11 mouse cellular contexts compared by ENCODE assay signal in genomic region chr1:133713009-133713370, GRCm38 (mm10). TPM values are rescaled to one million over a fixed set of nuclear protein-coding genes. Genes with fewer than 3 reads are reported as not detected.
A peak's percentile ranks its signal among the peaks of the same experiment; 100 is the strongest.
DNase-seq lines count a peak whose midpoint lies in the region; ATAC-seq and TF ChIP-seq lines count a peak whose summit lies in the region.
"Had no signal": no experiment of that assay in that cellular context is flagged by ENCODE, and none has a peak within 500 bp of the region (broad histone marks: within the 10 kb centered on the region; RNA-seq: fewer than 3 reads in every experiment).

No protein-coding gene starts in this region.

- H3K9ac ChIP-seq in CH12.LX (ENCODE audit: insufficient read depth, low read depth): no peak overlapping the region
- no peak overlapping the region for H3K9ac ChIP-seq in limb, embryonic 12.5 days (replicated peaks)

- no peaks in the 10 kb centered on the region for H3K79me2 ChIP-seq in CH12.LX (replicated peaks; ENCODE audit: control insufficient read depth, extremely low read depth, insufficient read depth, poor library complexity, severe bottlenecking)

- no peaks in the 10 kb centered on the region for H3K27me3 ChIP-seq in CH12.LX (replicated peaks)
- H3K27me3 ChIP-seq in limb, embryonic 12.5 days: no peaks in the 10 kb centered on the region
- H3K27me3 ChIP-seq: Patski had no signal

- H3K9me3 ChIP-seq in CH12.LX (replicated peaks; ENCODE audit: low read length): no peaks in the 10 kb centered on the region
- no peaks in the 10 kb centered on the region for H3K9me3 ChIP-seq in limb, embryonic 12.5 days

- no peak for TF ChIP-seq POLR2A in CH12.LX (IDR thresholded peaks at IDR 0.05; ENCODE audit: low read depth, low read length)

- TF ChIP-seq EP300 in CH12.LX (IDR thresholded peaks at IDR 0.05; ENCODE audit: low read length): no peak

- no peak for TF ChIP-seq RAD21 in CH12.LX (IDR thresholded peaks at IDR 0.05; ENCODE audit: low read depth, low read length)

- dilution Hi-C loops in CH12.LX (cut with MboI; ENCODE audit: extremely low pct_ligation_motif_present, extremely low pct_unique_long_range_greater_than_20kb, low sequenced_read_pairs): no loop called here

- H3K27ac ChIP-seq in CH12.LX (ENCODE audit: insufficient read depth, low read depth): no peak overlapping the region
- peak overlapping the region; percentile 62 for H3K27ac ChIP-seq in limb, embryonic 12.5 days
- H3K27ac ChIP-seq: heart, adult 2 months had no signal

- H3K4me3 ChIP-seq in CH12.LX (replicated peaks in 1 of 3; ENCODE audit: low read depth in 2 of 3, low read length in 2 of 3, poor library complexity in 1 of 3): no peak overlapping the region
- H3K4me3 ChIP-seq in limb, embryonic 12.5 days (replicated peaks): no peak overlapping the region
- H3K4me3 ChIP-seq: heart, adult 2 months had no signal

- no peak for TF ChIP-seq CTCF in CH12.LX (conservative IDR thresholded peaks at IDR 0.05 in 1 of 2, IDR thresholded peaks at IDR 0.05 in 1 of 2; ENCODE audit: low read depth in 2 of 2, low read length in 2 of 2)

- H3K4me1 ChIP-seq in CH12.LX (ENCODE audit: control insufficient read depth in 1 of 2, insufficient read depth in 2 of 2): peaks cover 14 to 42% of the 10 kb centered on the region in 2 experiments
- H3K4me1 ChIP-seq in limb, embryonic 12.5 days (replicated peaks): peaks cover 37% of the 10 kb centered on the region

- peak; percentile 41 to 44 for DNase-seq in kidney, postnatal 4 days
- no peak for DNase-seq in kidney, postnatal 25 days
- no peak for DNase-seq in CH12.LX (ENCODE audit: extremely low read depth)
- DNase-seq in NIH3T3 (ENCODE audit: low read depth): peak; percentile 43
- no peak for DNase-seq in urinary bladder, postnatal 14 days (ENCODE audit: low spot score)
- DNase-seq in testis, postnatal 10 days (ENCODE audit: low spot score): no peak
- DNase-seq in spleen, postnatal 36 days (ENCODE audit: low spot score in 2 of 2): no peak
- DNase-seq: kidney, adult 9 months had no signal

- no peak for ATAC-seq in limb, embryonic 12.5 days (ENCODE audit: insufficient number of reproducible peaks, insufficient read depth, low FRiP score, low TSS enrichment, low read depth)
- ATAC-seq: Patski had no signal

- WGBS in limb, embryonic 12.5 days: 45% methylated on average over 2 of the region's 2 CpGs

- in situ Hi-C loops in CH12.LX (cut with MboI; ENCODE audit: low pct_ligation_motif_present, low pct_unique_long_range_greater_than_20kb, low sequenced_read_pairs): no loop called here

- peaks cover 31 to 84% of the 10 kb centered on the region in 2 experiments for H3K36me3 ChIP-seq in CH12.LX (replicated peaks in 1 of 2; ENCODE audit: control insufficient read depth in 1 of 2, insufficient read depth in 1 of 2, low read length in 1 of 2)
- H3K36me3 ChIP-seq in limb, embryonic 12.5 days: peaks cover 16% of the 10 kb centered on the region; the same call in 1 of the 2 replicates

- H3K4me2 ChIP-seq in CH12.LX (ENCODE audit: insufficient read depth, low read depth, poor library complexity, severe bottlenecking): no peak overlapping the region
- no peak overlapping the region for H3K4me2 ChIP-seq in limb, embryonic 12.5 days

TF ChIP-seq in CH12.LX, 34 proteins besides CTCF, POLR2A, EP300 and RAD21:
- TF ChIP-seq ZMIZ1 (IDR thresholded peaks at IDR 0.05; ENCODE audit: low read depth, low read length) (no peak), E2F4 (IDR thresholded peaks at IDR 0.05; ENCODE audit: insufficient replicate concordance, low read depth, low read length) (no peak), MYC (IDR thresholded peaks at IDR 0.05; ENCODE audit: low read depth, low read length) (peak; percentile 49; the same call in 1 of the 2 replicates), CHD2 (IDR thresholded peaks at IDR 0.05; ENCODE audit: low read length) (no peak), ELF1 (IDR thresholded peaks at IDR 0.05; ENCODE audit: low read depth, low read length) (no peak)

RNA-seq across cellular contexts. Expression of gene Lax1, which starts 23.1 kb away (rescaled TPM):
- total RNA-seq in CH12.LX (2012; rRNA removed): 14.9 and 17.9 TPM in 2 replicates
- 14.2 and 16.1 TPM in 2 replicates for total RNA-seq in CH12.LX (2014; rRNA removed)
- 15.0 and 15.6 TPM in 2 replicates for polyA plus RNA-seq in CH12.LX (2012; ENCODE audit: insufficient read length, low read depth)
- 1.1 and 1.3 TPM in 2 replicates for polyA plus RNA-seq in limb, embryonic 12.5 days (2016; fragmentation: Nextera tagmentation; extraction: Ambion mirVana)

RNA-seq across cellular contexts. Expression of gene Gm38394, which starts 51.9 kb away (rescaled TPM):
- total RNA-seq in CH12.LX (2012; rRNA removed) (4.0 and 4.7 TPM in 2 replicates), CH12.LX (2014; rRNA removed) (2.7 and 2.8 TPM in 2 replicates)
- 6.3 and 8.2 TPM in 2 replicates for polyA plus RNA-seq in CH12.LX (2012; ENCODE audit: insufficient read length, low read depth)
- 7.9 and 8.1 TPM in 2 replicates for polyA plus RNA-seq in limb, embryonic 12.5 days (2016; fragmentation: Nextera tagmentation; extraction: Ambion mirVana)

RNA-seq across cellular contexts. Expression of gene Zbed6, which starts 52.3 kb away (rescaled TPM):
- total RNA-seq in CH12.LX (2012; rRNA removed): 4.4 and 5.3 TPM in 2 replicates
- total RNA-seq in CH12.LX (2014; rRNA removed): 1.6 and 1.7 TPM in 2 replicates
- 2.9 and 3.7 TPM in 2 replicates for polyA plus RNA-seq in CH12.LX (2012; ENCODE audit: insufficient read length, low read depth)
- not detected in 2 replicates for polyA plus RNA-seq in limb, embryonic 12.5 days (2016; fragmentation: Nextera tagmentation; extraction: Ambion mirVana)

Comparison
In these comparisons a context has a peak if more than half of its experiments do, and no peak if none do; other contexts are left out.
1. DNase-seq: peak in kidney, postnatal 4 days (2 of 2) and NIH3T3 (single experiment); none in kidney, postnatal 25 days (0 of 2), CH12.LX (single experiment), urinary bladder, postnatal 14 days (single experiment), testis, postnatal 10 days (single experiment) and spleen, postnatal 36 days (0 of 2).